Mouse (Mus musculus) CH12.LX (cell line): ENCODE results near the gene Npepps. TPM values are rescaled to one million over a fixed set of nuclear protein-coding genes. Genes with fewer than 3 reads are reported as not detected.

Experiments
- DNase-seq: peaks from one replicate; pipeline ENCODE4 v3.0.0-alpha.2; 2013; ENCODE audit errors: extremely low read depth
- H3K27ac ChIP-seq: 2 replicates; pipeline ENCODE4 v1.5.1; 2012; ENCODE audit warnings: low read depth, mild to moderate bottlenecking, control low read depth, moderate library complexity; ENCODE audit not compliant: insufficient read depth
- H3K27me3 ChIP-seq: replicated peaks from 2 replicates; pipeline ENCODE3; 2012; ENCODE audit warnings: inconsistent platforms
- H3K36me3 ChIP-seq, 2 experiments: replicated peaks in 1 of 2; 2 replicates each; pipeline versions ENCODE3 to v1.6.1; 2012; ENCODE audit warnings: inconsistent platforms in 1 of 2, low read length in 1 of 2, mild to moderate bottlenecking in 1 of 2, mixed read lengths in 1 of 2, moderate library complexity in 1 of 2; ENCODE audit not compliant: control insufficient read depth in 1 of 2, insufficient read depth in 1 of 2
- H3K4me1 ChIP-seq, 2 experiments: 2 replicates each; pipeline ENCODE4 v1.6.1; 2012; ENCODE audit warnings: inconsistent platforms in 1 of 2, moderate library complexity in 1 of 2; ENCODE audit not compliant: insufficient read depth in 2 of 2, control insufficient read depth in 1 of 2
- H3K4me2 ChIP-seq: 2 replicates; pipeline ENCODE4 v1.6.1; 2012; ENCODE audit warnings: low read depth, mild to moderate bottlenecking, control low read depth; ENCODE audit not compliant: poor library complexity, insufficient read depth, severe bottlenecking
- H3K4me3 ChIP-seq, 3 experiments: fragments of 150-350 bp in 1 of 3; sonication (generic) in 1 of 3; replicated peaks in 1 of 3; 2 replicates each; pipeline versions ENCODE3 to v1.5.1; 2011 to 2012; ENCODE audit warnings: low read depth in 2 of 3, low read length in 2 of 3, mild to moderate bottlenecking in 2 of 3, moderate library complexity in 2 of 3, control low read depth in 1 of 3, improper control_type of control experiment in 1 of 3, inconsistent platforms in 1 of 3, mixed read lengths in 1 of 3; ENCODE audit not compliant: poor library complexity in 1 of 3
- H3K79me2 ChIP-seq: replicated peaks from 2 replicates; pipeline ENCODE4 v1.6.1; 2012; ENCODE audit warnings: mild to moderate bottlenecking, moderate library complexity; ENCODE audit not compliant: control insufficient read depth, poor library complexity, insufficient read depth, severe bottlenecking; ENCODE audit errors: extremely low read depth
- H3K9ac ChIP-seq: 2 replicates; pipeline ENCODE4 v1.6.1; 2012; ENCODE audit warnings: low read depth, mild to moderate bottlenecking, control low read depth, moderate library complexity; ENCODE audit not compliant: insufficient read depth
- H3K9me3 ChIP-seq: replicated peaks from 2 replicates; pipeline ENCODE3; 2012; ENCODE audit warnings: low read length, inconsistent platforms, mixed read lengths
- BHLHE40 ChIP-seq: IDR thresholded peaks from 2 replicates; pipeline ENCODE4 v1.6.1; 2011; ENCODE audit warnings: mild to moderate bottlenecking, low read depth, low read length, improper control_type of control experiment
- CHD1 ChIP-seq: IDR thresholded peaks from 2 replicates; pipeline ENCODE4 v1.6.1; 2012; ENCODE audit warnings: low read depth, low read length, improper control_type of control experiment, inconsistent platforms
- CHD2 ChIP-seq: IDR thresholded peaks from 2 replicates; pipeline ENCODE4 v1.6.1; 2011; ENCODE audit warnings: low read length, improper control_type of control experiment
- CTCF ChIP-seq, 2 experiments: IDR thresholded peaks in 1 of 2; conservative IDR thresholded peaks in 1 of 2; 2 replicates each; pipeline ENCODE4 v1.5.1; 2011 to 2012; ENCODE audit warnings: low read depth in 2 of 2, low read length in 2 of 2, improper control_type of control experiment in 1 of 2, inconsistent platforms in 1 of 2, mild to moderate bottlenecking in 1 of 2, moderate library complexity in 1 of 2
- E2F4 ChIP-seq: IDR thresholded peaks from 2 replicates; pipeline ENCODE4 v1.6.1; 2011; ENCODE audit warnings: low read depth, low read length, improper control_type of control experiment; ENCODE audit not compliant: insufficient replicate concordance
- ETS1 ChIP-seq: conservative IDR thresholded peaks from 2 replicates; pipeline ENCODE4 v1.6.1; 2012; ENCODE audit warnings: low read depth, mild to moderate bottlenecking, inconsistent platforms, low read length, improper control_type of control experiment, moderate library complexity
- GABPA ChIP-seq: IDR thresholded peaks from 2 replicates; pipeline ENCODE4 v1.6.1; 2012; ENCODE audit warnings: low read depth, low read length, improper control_type of control experiment, inconsistent platforms; ENCODE audit not compliant: insufficient replicate concordance
- HCFC1 ChIP-seq: IDR thresholded peaks from 2 replicates; pipeline ENCODE4 v1.6.1; 2012; ENCODE audit warnings: low read depth, mild to moderate bottlenecking, inconsistent platforms, low read length, improper control_type of control experiment
- IRF4 ChIP-seq: IDR thresholded peaks from 2 replicates; pipeline ENCODE4 v1.6.1; 2014; ENCODE audit warnings: low read depth, mild to moderate bottlenecking, inconsistent platforms, low read length, improper control_type of control experiment
- JUN ChIP-seq: IDR thresholded peaks from 2 replicates; pipeline ENCODE4 v1.6.1; 2011; ENCODE audit warnings: low read depth, mild to moderate bottlenecking, low read length, improper control_type of control experiment, moderate library complexity; ENCODE audit not compliant: insufficient read depth
- JUND ChIP-seq: conservative IDR thresholded peaks from 2 replicates; pipeline ENCODE4 v1.6.1; 2011; ENCODE audit warnings: low read depth, low read length, improper control_type of control experiment
- KAT2A ChIP-seq: IDR thresholded peaks from 2 replicates; pipeline ENCODE4 v1.6.1; 2012; ENCODE audit warnings: low read length, improper control_type of control experiment, inconsistent platforms; ENCODE audit not compliant: insufficient replicate concordance
- MAFK ChIP-seq: IDR thresholded peaks from 2 replicates; pipeline ENCODE4 v1.6.1; 2011; ENCODE audit warnings: low read length, improper control_type of control experiment; ENCODE audit not compliant: insufficient replicate concordance
- MAX ChIP-seq: IDR thresholded peaks from 2 replicates; pipeline ENCODE4 v1.6.1; 2011; ENCODE audit warnings: low read length, improper control_type of control experiment
- MAZ ChIP-seq: IDR thresholded peaks from 2 replicates; pipeline ENCODE4 v1.6.1; 2012; ENCODE audit warnings: low read depth, mild to moderate bottlenecking, inconsistent platforms, low read length, improper control_type of control experiment, moderate library complexity
- MEF2A ChIP-seq: IDR thresholded peaks from 2 replicates; pipeline ENCODE4 v1.6.1; 2014; ENCODE audit warnings: low read depth, mild to moderate bottlenecking, inconsistent platforms, low read length, improper control_type of control experiment, borderline replicate concordance
- MYC ChIP-seq: IDR thresholded peaks from 2 replicates; pipeline ENCODE4 v1.6.1; 2011; ENCODE audit warnings: low read depth, mild to moderate bottlenecking, improper control_type of control experiment, low read length
- NELFE ChIP-seq: IDR thresholded peaks from 2 replicates; pipeline ENCODE4 v1.6.1; 2011; ENCODE audit warnings: low read depth, low read length, improper control_type of control experiment
- NRF1 ChIP-seq: IDR thresholded peaks from 2 replicates; pipeline ENCODE4 v1.6.1; 2014; ENCODE audit warnings: low read depth, mild to moderate bottlenecking, inconsistent platforms, low read length, improper control_type of control experiment, moderate library complexity
- PAX5 ChIP-seq: IDR thresholded peaks from 2 replicates; pipeline ENCODE4 v1.6.1; 2012; ENCODE audit warnings: low read length, inconsistent platforms, mixed read lengths
- POLR2A ChIP-seq: IDR thresholded peaks from 2 replicates; pipeline ENCODE4 v1.6.1; 2011; ENCODE audit warnings: low read depth, mild to moderate bottlenecking, improper control_type of control experiment, low read length
- POLR2AphosphoS2 ChIP-seq: IDR thresholded peaks from 2 replicates; pipeline ENCODE4 v1.6.1; 2011; ENCODE audit warnings: low read depth, low read length, improper control_type of control experiment
- RAD21 ChIP-seq: IDR thresholded peaks from 2 replicates; pipeline ENCODE4 v1.6.1; 2011; ENCODE audit warnings: low read depth, mild to moderate bottlenecking, low read length, improper control_type of control experiment, moderate library complexity
- SMC3 ChIP-seq: IDR thresholded peaks from 2 replicates; pipeline ENCODE4 v1.6.1; 2011; ENCODE audit warnings: low read depth, low read length, improper control_type of control experiment
- TBP ChIP-seq: conservative IDR thresholded peaks from 2 replicates; pipeline ENCODE4 v1.6.1; 2011; ENCODE audit warnings: low read depth, low read length, improper control_type of control experiment
- UBTF ChIP-seq: IDR thresholded peaks from 2 replicates; pipeline ENCODE4 v1.6.1; 2012; ENCODE audit warnings: low read depth, mild to moderate bottlenecking, inconsistent platforms, low read length, improper control_type of control experiment, moderate library complexity
- USF1 ChIP-seq: IDR thresholded peaks from 2 replicates; pipeline ENCODE4 v1.6.1; 2014; ENCODE audit warnings: low read depth, mild to moderate bottlenecking, inconsistent platforms, low read length, improper control_type of control experiment
- USF2 ChIP-seq: conservative IDR thresholded peaks from 2 replicates; pipeline ENCODE4 v1.6.1; 2011; ENCODE audit warnings: low read depth, low read length, improper control_type of control experiment
- ZC3H11A ChIP-seq: IDR thresholded peaks from 2 replicates; pipeline ENCODE4 v1.6.1; 2012; ENCODE audit warnings: low read depth, mild to moderate bottlenecking, inconsistent platforms, low read length, improper control_type of control experiment
- ZKSCAN1 ChIP-seq: IDR thresholded peaks from 2 replicates; pipeline ENCODE4 v1.6.1; 2012; ENCODE audit warnings: low read depth, inconsistent platforms, low read length, improper control_type of control experiment, borderline replicate concordance
- ZMIZ1 ChIP-seq: IDR thresholded peaks from 2 replicates; pipeline ENCODE4 v1.6.1; 2012; ENCODE audit warnings: low read depth, mild to moderate bottlenecking, inconsistent platforms, low read length, improper control_type of control experiment
- ZNF384 ChIP-seq: IDR thresholded peaks from 2 replicates; pipeline ENCODE4 v1.6.1; 2012; ENCODE audit warnings: low read depth, low read length, improper control_type of control experiment, inconsistent platforms
- dilution Hi-C: fragments of 300-500 bp; cut with MboI; formaldehyde crosslinking; loops from 2 replicates; pipeline ENCODE4 v1.14.3; 2020; ENCODE audit warnings: low sequenced_read_pairs; ENCODE audit not compliant: extremely low pct_unique_long_range_greater_than_20kb, extremely low pct_ligation_motif_present
- in situ Hi-C: fragments of 300-500 bp; cut with MboI; formaldehyde crosslinking; loops from 3 replicates; pipeline ENCODE4 v1.14.3; 2019; ENCODE audit warnings: low sequenced_read_pairs, low pct_ligation_motif_present, low pct_unique_long_range_greater_than_20kb, mixed read lengths
- polyA plus RNA-seq: library from polyadenylated mRNA; unstranded; fragments of >175 nt; gene quantifications from 2 replicates; pipeline ENCODE4 v1.2.1, GENCODE M21; 2012; ENCODE audit warnings: low read depth; ENCODE audit not compliant: insufficient read length
- total RNA-seq, 2 experiments: library from RNA; depleted of rRNA; stranded (reverse); fragments of 300-350 nt in 1 of 2; fragments of >200 nt in 1 of 2; gene quantifications; 2 replicates each; pipeline ENCODE4 v1.2.3; 2012 to 2014

Gene Npepps
- total and polyA plus RNA-seq, 3 experiments = 29.8 to 50.8 (median 42.5) TPM

DNA sequence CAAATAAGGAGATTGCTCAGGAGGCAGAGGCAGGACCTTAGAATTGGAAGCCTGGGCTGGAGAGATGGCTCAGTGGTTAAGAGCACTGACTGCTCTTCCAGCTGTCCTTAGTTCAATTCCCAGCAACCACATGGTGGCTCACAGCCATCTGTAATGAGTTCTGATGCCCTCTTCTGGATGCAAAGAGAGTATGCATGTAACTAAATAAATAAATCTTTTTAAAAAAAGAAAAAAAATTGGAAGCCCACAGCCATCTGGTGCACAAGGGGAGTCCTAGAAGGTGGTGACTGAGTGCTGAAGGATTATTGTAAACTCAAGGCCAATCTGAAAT is 87.9 kb downstream of the Npepps start:
- no peak overlapping the region for H3K4me2 ChIP-seq
- dilution Hi-C loops (no loop called here), in situ Hi-C loops (no loop called here)
- peaks cover 11% of the 10 kb centered on the region for H3K79me2 ChIP-seq
- no peak for DNase-seq
- no peaks in the 10 kb centered on the region for H3K27me3 ChIP-seq
- H3K9me3 ChIP-seq = no peaks in the 10 kb centered on the region
- H3K9ac ChIP-seq = no peak overlapping the region
- H3K4me3 ChIP-seq = no peak overlapping the region
- TF ChIP-seq IRF4 = no peak
- TF ChIP-seq HCFC1 = no peak
- no peak for TF ChIP-seq ETS1
- no peak for TF ChIP-seq ZMIZ1
- TF ChIP-seq MAFK = no peak
- TF ChIP-seq MAZ = no peak
- TF ChIP-seq CTCF (conservative IDR thresholded peaks at IDR 0.05 in 1 of 2, IDR thresholded peaks at IDR 0.05 in 1 of 2; ENCODE audit: low read depth in 2 of 2, low read length in 2 of 2) = peak; percentile 30 to 65; a peak in 2 of 4 replicates
- no peak for TF ChIP-seq E2F4
- no peak for TF ChIP-seq GABPA
- TF ChIP-seq BHLHE40 = no peak
- TF ChIP-seq TBP = no peak
- TF ChIP-seq ZNF384 = peak; percentile 64; the same call in 1 of the 2 replicates
- no peak for TF ChIP-seq USF1
- TF ChIP-seq JUN = no peak
- TF ChIP-seq UBTF = no peak
- TF ChIP-seq MYC = peak; percentile 90
- TF ChIP-seq POLR2A = no peak
- no peak for TF ChIP-seq KAT2A
- no peak for TF ChIP-seq NELFE
- TF ChIP-seq ZKSCAN1 = no peak
- TF ChIP-seq POLR2AphosphoS2 = no peak
- TF ChIP-seq MAX = 0 out of 2 replicates have a peak, but pooled peaks have one; percentile 37
- no peak for TF ChIP-seq USF2
- no peak for TF ChIP-seq MEF2A
- peak; percentile 24 for TF ChIP-seq RAD21
- no peak for TF ChIP-seq CHD2
- no peak for TF ChIP-seq ZC3H11A
- TF ChIP-seq SMC3 = peak; percentile 30
- TF ChIP-seq PAX5 = no peak
- TF ChIP-seq CHD1 = no peak
- TF ChIP-seq NRF1 = no peak
- TF ChIP-seq JUND = no peak
- peaks cover 14 to 57% of the 10 kb centered on the region in 2 experiments; a peak in 3 of 4 replicates for H3K4me1 ChIP-seq
- no peaks in the 10 kb centered on the region for H3K36me3 ChIP-seq
- H3K27ac ChIP-seq = no peak overlapping the region
